Comparison of ENCODE assay signal across 10 mouse cellular contexts in the genomic region with DNA sequence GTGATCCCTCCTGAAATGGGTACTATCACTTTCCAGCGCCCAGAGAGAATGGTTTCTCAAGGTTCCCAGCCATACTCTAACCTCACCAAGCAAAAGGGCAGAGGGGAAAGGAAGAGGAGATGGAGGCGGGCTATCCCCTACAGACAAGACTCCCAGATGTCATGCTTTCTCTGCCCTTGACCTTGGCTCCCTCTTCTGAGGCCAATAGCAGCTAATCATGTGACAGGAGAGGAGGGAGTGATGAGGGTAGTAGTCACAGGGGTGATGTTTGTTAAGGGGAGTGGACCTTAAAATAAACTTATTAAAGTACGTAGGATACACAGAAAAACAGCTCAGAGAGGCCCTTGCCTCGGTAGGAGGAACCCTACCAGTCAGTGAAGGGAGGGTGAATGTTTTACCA.
"Had no signal": no experiment of that assay in that cellular context is flagged by ENCODE, and none has a peak within 500 bp of the region (broad histone marks: within the 10 kb centered on the region; RNA-seq: fewer than 3 reads in every experiment).

No protein-coding gene starts in this region.

- DNase-seq: kidney, adult 9 months; liver; liver, embryonic 13.5 days; liver, postnatal 0 days; right cerebral cortex, postnatal 14 days; thymus, postnatal 36 days had no signal

- H3K27me3 ChIP-seq: midbrain, embryonic 15.5 days had no signal

- ATAC-seq: midbrain, embryonic 15.5 days had no signal

- H3K9ac ChIP-seq: limb, embryonic 12.5 days; liver, embryonic 13.5 days; liver, postnatal 0 days; midbrain, embryonic 15.5 days had no signal

- H3K9me3 ChIP-seq: limb, embryonic 12.5 days; liver, embryonic 13.5 days; midbrain, embryonic 15.5 days had no signal

- H3K4me1 ChIP-seq: liver, embryonic 13.5 days; midbrain, embryonic 15.5 days had no signal

- H3K27ac ChIP-seq: layer of hippocampus, adult 2 months; limb, embryonic 12.5 days; liver, embryonic 13.5 days; midbrain, embryonic 15.5 days had no signal

- H3K36me3 ChIP-seq: limb, embryonic 12.5 days; liver, embryonic 13.5 days; midbrain, embryonic 15.5 days had no signal

- H3K4me2 ChIP-seq: midbrain, embryonic 11.5 days; midbrain, embryonic 15.5 days had no signal

- H3K4me3 ChIP-seq: layer of hippocampus, adult 2 months; limb, embryonic 12.5 days; liver, embryonic 13.5 days; midbrain, embryonic 15.5 days had no signal
